Mouse (Mus musculus): Measurements from ENCODE around the gene Spats2l. TPM values are rescaled to one million over a fixed set of nuclear protein-coding genes. Genes with fewer than 3 reads are reported as not detected.

Spats2l gene
- polyA plus RNA-seq, 1 experiment from 2014 or later: 29.3 TPM

DNA sequence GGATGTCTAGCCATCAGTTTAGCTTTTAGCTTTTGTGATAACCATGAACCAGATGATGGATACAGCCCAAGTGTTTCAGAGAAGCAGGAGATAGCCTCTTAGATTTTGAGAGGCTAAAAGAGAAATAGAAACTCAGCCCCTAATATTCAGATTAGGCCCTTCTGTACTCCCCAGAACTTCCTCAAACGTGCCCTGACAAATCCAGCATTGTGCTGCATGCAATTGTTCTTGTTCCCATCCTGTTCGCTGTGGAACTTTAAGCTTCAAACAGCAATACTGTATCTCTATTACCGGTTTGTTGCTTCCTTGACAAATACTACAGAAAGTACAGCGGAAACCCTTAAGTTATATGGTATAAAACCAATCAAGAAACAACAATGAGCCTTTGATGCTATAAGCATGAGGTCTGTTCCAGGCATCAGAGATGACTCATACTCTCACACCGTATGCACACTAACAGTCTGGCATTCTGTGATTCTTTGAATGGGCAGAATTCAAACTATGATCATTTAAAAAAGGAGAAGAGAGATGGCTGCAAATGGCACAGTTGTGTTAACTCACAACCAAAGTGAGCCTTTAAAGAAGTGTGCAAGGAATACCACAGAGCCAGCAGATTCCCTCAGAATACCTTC, 62.8 kb downstream of the Spats2l start:
- no peak for DNase-seq (ENCODE audit: low spot score)
- Histone ChIP-seq H3K4me1 (no peaks in the 10 kb centered on the region), H3K9me3 (replicated peaks) (no peaks in the 10 kb centered on the region), H3K27me3 (ENCODE audit: low read depth, poor library complexity, severe bottlenecking) (no peaks in the 10 kb centered on the region), H3K4me3 (no peak overlapping the region), H3K36me3 (no peaks in the 10 kb centered on the region), H3K27ac (no peak overlapping the region)
- WGBS: 88% methylated on average over 5 of the region's 5 CpGs

DNA sequence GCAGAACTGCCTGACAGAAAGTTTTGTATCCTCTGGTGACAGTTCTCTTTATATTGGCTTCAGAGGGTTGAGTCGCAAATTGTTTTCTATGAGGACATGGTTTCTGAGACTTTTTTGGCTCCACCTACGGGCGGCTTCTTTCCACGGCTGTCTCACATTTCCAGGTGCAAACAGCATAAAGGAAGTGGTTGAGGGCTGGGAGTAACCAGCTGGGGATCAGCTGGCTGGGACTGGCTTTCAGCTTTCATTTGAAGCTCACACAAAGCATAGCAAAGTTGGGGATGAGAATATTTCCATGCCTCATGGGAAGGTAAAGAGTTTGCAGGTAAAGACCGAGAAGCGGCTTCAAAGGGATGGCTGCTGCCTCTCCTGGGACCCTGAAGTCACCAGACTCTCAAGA, 65.9 kb downstream of the Spats2l start:
- Histone ChIP-seq H3K4me3 (no peak overlapping the region), H3K4me1 (peaks cover 4% of the 10 kb centered on the region; the same call in 1 of the 2 replicates), H3K27me3 (ENCODE audit: low read depth, poor library complexity, severe bottlenecking) (no peaks in the 10 kb centered on the region), H3K27ac (no peak overlapping the region), H3K9me3 (replicated peaks) (no peaks in the 10 kb centered on the region), H3K36me3 (no peaks in the 10 kb centered on the region)
- no peak for DNase-seq (ENCODE audit: low spot score)
- WGBS: 85% methylated on average over 6 of the region's 6 CpGs

DNA sequence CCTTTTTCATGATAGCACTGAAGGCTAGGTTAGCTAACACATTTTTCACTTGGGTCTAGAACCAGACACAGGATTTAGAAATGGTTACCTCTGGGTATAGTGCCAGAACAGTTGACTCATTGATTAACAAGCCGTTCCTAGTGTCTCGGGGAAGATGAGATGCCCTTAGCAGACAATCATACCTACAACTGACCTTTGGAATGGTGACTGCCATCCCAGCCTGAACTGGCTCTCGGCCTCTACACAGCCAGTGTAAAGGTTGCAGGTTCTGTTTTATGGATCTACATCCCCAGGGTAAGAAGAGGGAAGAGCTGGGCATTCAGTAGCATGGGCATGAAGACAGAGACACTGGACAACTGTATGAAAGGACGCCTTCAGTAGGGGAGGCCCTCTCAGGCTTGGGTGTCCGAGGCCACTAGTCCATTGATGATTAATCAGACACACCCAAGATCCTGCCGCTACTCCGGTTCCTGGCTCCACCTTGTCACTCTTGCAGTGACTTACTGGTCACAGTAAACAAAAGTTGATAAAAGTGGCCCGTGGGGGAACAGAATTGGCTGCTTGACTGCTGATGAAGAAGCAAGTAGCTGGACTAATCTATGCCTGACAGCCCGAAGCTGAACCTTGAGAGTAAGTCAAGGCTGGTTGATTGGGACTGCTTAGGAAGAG, 71.2 kb downstream of the Spats2l start:
- H3K9me3 ChIP-seq (replicated peaks): no peaks in the 10 kb centered on the region
- no peak for DNase-seq (ENCODE audit: low spot score)
- H3K36me3 ChIP-seq: no peaks in the 10 kb centered on the region
- no peak overlapping the region for H3K4me3 ChIP-seq
- no peaks in the 10 kb centered on the region for H3K27me3 ChIP-seq (ENCODE audit: low read depth, poor library complexity, severe bottlenecking)
- 87% methylated on average over 9 of the region's 9 CpGs for WGBS
- no peak overlapping the region for H3K27ac ChIP-seq
- H3K4me1 ChIP-seq: peaks cover 19% of the 10 kb centered on the region

DNA sequence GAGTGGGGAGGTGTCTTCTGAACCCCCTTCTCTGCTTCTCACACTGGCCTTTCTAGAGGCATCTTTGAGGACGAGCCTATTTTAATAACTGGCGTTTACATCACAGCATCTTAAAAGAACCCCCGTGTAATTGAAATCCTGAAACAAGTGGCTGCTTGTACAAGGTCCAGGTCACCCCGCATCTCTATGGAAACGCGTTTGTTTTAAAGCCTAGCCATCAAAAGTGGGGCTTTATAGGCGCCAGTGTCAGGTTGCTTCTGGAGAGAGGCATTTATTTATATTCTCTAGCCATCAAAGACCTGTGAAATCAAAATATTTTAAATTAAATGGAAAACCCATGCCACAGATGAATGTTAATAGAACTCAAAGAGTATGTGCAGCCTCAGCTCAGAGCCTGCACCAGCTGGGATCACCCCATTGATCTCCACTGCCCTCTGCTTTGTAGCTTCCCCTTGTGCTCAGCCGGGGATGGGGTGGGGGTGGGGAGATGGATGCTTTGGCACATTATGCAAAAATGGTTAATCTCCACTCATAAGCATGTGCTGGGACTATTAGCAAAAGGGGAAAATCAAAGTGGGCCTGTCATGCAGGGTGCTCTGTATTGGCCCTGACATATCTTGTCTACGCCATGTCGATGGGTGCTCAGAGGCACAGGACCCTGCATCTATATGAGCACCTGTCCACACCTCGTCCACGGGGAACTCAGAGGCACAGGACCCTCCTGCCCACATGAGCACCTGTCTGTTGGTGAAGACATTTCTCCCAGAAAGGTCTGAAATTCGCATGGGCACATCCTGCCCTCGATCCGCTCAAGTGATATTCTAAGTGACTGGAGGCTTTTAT, 73.1 kb downstream of the Spats2l start:
- 80% methylated on average over 15 of the region's 15 CpGs for WGBS
- H3K27me3 ChIP-seq (ENCODE audit: low read depth, poor library complexity, severe bottlenecking): no peaks in the 10 kb centered on the region
- no peaks in the 10 kb centered on the region for H3K36me3 ChIP-seq
- no peak overlapping the region for H3K4me3 ChIP-seq
- DNase-seq (ENCODE audit: low spot score): no peak
- H3K4me1 ChIP-seq: peaks cover 19% of the 10 kb centered on the region
- peak overlapping the region; percentile 46; the same call in 1 of the 2 replicates for H3K27ac ChIP-seq
- no peaks in the 10 kb centered on the region for H3K9me3 ChIP-seq (replicated peaks)

DNA sequence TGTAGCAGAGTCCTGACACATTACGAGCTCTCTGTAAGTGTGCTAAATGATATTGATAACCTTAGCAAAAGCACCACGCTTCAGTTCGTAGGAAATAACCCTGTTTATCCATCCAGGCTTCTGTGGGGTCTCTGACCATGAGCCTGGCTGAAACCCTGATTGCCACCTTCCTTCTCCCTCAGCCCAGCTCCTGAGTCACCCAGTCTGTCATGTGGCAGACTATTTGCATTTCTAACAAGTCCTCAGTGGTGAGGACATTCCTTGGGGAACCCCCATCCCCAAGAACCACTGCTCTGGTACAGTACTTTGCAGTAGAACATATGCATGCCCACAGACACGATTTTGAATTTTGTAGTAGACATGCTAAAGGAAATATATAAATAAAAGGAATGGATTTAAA, 75.1 kb downstream of the Spats2l start:
- H3K9me3 ChIP-seq (replicated peaks): no peaks in the 10 kb centered on the region
- no peak overlapping the region for H3K4me3 ChIP-seq
- no peak for DNase-seq (ENCODE audit: low spot score)
- 87% methylated on average over 4 of the region's 4 CpGs for WGBS
- H3K4me1 ChIP-seq: peaks cover 15% of the 10 kb centered on the region
- H3K27me3 ChIP-seq (ENCODE audit: low read depth, poor library complexity, severe bottlenecking): no peaks in the 10 kb centered on the region
- H3K27ac ChIP-seq: no peak overlapping the region
- no peaks in the 10 kb centered on the region for H3K36me3 ChIP-seq

DNA sequence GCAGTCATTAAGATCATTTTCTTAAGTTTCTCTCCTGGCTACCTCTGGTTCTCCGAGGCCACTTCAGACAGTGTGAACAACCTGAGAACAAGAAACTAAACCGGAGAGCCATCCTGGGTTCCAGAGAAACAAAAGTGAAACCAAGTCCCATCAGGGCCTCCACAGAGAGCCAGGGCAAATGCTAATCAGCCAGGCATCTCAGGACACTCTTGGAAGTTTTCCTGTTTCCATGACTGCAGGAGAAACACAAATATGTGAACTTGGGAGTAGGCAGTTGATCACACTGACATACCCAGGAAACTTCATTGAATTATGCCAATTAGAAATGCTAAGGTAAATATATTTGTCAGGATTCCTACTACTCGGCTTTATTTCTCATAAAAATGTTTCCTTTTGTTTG, 76.0 kb downstream of the Spats2l start:
- Histone ChIP-seq H3K27ac (no peak overlapping the region), H3K27me3 (ENCODE audit: low read depth, poor library complexity, severe bottlenecking) (no peaks in the 10 kb centered on the region), H3K4me3 (no peak overlapping the region), H3K4me1 (peaks cover 15% of the 10 kb centered on the region), H3K36me3 (no peaks in the 10 kb centered on the region), H3K9me3 (replicated peaks) (no peaks in the 10 kb centered on the region)
- 78% methylated on average over 3 of the region's 3 CpGs for WGBS
- DNase-seq (ENCODE audit: low spot score): no peak

DNA sequence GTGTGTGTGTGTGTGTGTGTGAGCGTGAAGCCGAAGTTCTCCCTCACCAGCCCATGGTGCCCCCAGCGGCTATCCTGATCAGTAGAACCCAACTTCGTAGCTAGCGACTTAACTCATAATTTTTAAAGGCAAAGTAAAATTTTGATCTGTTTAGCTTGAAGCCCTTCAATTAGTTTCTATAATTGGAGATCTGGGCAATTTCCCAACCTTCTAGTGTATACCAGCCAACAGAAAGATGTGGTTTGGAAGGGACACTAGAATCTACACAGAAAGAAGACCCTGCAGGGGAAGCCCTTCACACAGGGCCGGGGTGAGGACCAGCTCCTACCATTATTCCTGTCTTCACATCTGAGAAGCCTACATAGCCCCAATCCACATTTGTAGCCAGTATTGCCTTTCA, 77.9 kb downstream of the Spats2l start:
- Histone ChIP-seq H3K36me3 (no peaks in the 10 kb centered on the region), H3K4me3 (no peak overlapping the region), H3K9me3 (replicated peaks) (no peaks in the 10 kb centered on the region), H3K27ac (no peak overlapping the region), H3K4me1 (peaks cover 8% of the 10 kb centered on the region; the same call in 1 of the 2 replicates), H3K27me3 (ENCODE audit: low read depth, poor library complexity, severe bottlenecking) (no peaks in the 10 kb centered on the region)
- 99% methylated on average over 6 of the region's 6 CpGs for WGBS
- DNase-seq (ENCODE audit: low spot score): no peak

DNA sequence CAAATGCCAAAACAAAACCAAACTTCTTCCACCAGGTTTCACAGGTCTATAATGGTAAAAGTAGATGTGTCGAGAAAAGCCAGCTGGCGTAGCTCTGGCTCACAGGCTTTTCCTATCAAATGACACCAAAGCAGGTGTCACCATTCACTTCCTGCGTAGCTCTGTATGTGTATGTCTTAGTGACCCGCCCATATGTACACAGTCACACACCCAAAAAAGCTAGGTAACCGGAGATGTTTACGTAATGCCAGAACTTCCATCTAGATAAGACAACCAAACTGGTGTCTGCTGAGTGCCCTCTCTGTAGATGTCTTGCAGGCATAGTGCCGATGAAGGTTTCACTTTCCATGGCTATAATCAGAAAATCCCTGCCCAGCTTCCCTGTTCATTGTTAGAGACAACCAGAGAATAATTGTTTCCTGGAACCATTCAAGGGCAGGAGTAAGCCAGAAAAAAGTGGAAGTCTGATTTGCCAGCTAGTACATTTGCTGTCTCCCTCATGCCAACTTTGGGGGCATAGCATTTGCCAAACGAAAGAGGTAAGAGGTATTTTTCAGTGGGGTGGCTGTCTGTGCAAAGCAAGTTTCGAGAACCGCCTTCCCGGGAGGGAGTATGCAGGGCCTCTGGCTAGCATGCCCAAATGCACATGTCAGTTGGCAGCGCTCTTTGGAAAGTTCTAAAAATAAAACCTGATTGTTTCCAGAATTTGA, 78.8 kb downstream of the Spats2l start:
- Histone ChIP-seq H3K27ac (no peak overlapping the region), H3K27me3 (ENCODE audit: low read depth, poor library complexity, severe bottlenecking) (no peaks in the 10 kb centered on the region), H3K9me3 (replicated peaks) (no peaks in the 10 kb centered on the region), H3K36me3 (no peaks in the 10 kb centered on the region), H3K4me3 (no peak overlapping the region), H3K4me1 (peaks cover under 1% of the 10 kb centered on the region; the same call in 1 of the 2 replicates)
- WGBS: 88% methylated on average over 12 of the region's 12 CpGs
- no peak for DNase-seq (ENCODE audit: low spot score)

DNA sequence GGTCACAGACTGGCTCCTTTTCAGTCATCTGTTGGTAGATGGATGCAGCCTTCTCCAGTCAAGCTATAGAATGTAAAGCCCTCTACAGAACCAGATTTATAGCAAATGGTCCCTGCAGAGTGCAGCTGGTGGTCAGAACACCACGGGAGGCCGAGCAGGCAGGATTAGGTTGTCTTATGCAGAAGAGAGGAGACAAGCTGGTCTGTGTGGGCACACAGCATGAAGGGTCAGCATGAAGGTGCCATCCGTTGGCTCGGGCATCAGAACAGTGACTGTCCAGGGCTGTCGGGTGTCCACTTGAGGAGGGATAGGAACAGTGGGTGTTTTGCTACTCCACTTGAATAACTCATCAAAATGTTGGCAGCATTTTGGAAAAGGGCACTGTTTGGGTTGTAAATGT, 83.8 kb downstream of the Spats2l start:
- no peaks in the 10 kb centered on the region for H3K27me3 ChIP-seq (ENCODE audit: low read depth, poor library complexity, severe bottlenecking)
- H3K9me3 ChIP-seq (replicated peaks): no peaks in the 10 kb centered on the region
- no peak overlapping the region for H3K4me3 ChIP-seq
- H3K4me1 ChIP-seq: peaks cover 3% of the 10 kb centered on the region; the same call in 1 of the 2 replicates
- no peak for DNase-seq (ENCODE audit: low spot score)
- H3K27ac ChIP-seq: no peak overlapping the region
- 49% methylated on average over 5 of the region's 5 CpGs for WGBS
- no peaks in the 10 kb centered on the region for H3K36me3 ChIP-seq

DNA sequence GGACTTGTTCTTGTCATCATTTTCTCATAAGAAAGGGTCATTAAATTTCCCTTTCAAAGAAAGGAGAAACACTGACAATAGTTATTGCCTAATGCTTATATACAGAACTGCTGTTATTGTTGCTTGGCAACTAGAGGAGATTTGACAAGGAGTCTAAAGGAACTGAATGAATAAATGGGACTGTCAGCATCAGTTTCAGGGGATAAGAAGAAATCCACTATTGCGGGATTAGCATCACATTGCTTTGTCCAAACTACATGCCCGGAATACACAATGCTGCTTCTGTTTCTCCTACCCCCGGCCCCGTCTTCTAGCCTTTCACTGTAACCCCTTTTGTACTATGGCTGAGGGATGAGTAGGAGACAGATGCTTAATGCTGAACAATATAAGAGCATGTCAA, 88.1 kb downstream of the Spats2l start:
- H3K4me1 ChIP-seq: peaks cover 3% of the 10 kb centered on the region; the same call in 1 of the 2 replicates
- H3K36me3 ChIP-seq: no peaks in the 10 kb centered on the region
- no peaks in the 10 kb centered on the region for H3K27me3 ChIP-seq (ENCODE audit: low read depth, poor library complexity, severe bottlenecking)
- H3K4me3 ChIP-seq: no peak overlapping the region
- H3K9me3 ChIP-seq (replicated peaks): no peaks in the 10 kb centered on the region
- no peak for DNase-seq (ENCODE audit: low spot score)
- WGBS: 95% methylated on average over 4 of the region's 4 CpGs
- H3K27ac ChIP-seq: no peak overlapping the region

DNA sequence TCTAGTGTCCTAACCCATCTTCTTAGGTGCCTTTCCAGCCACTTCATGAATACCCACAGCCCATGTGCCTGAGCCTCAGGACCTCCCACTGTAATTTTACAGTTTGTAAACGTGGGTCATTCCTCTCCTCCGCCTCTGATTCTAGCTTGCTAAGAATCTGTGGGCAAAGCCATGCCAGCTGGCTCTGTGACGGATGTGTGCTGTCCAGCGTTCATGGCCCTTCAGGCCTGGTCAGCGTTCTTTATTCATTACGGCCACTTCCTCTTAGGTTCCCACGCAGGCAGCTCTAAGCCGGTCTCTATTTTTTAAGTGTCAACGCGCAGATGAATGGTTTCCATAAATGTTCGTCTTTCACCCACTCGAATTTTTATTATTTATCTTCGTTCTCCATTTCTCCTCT, 94.7 kb downstream of the Spats2l start:
- Histone ChIP-seq H3K36me3 (no peaks in the 10 kb centered on the region), H3K27ac (no peak overlapping the region), H3K4me3 (no peak overlapping the region), H3K4me1 (peaks cover 33% of the 10 kb centered on the region), H3K27me3 (ENCODE audit: low read depth, poor library complexity, severe bottlenecking) (no peaks in the 10 kb centered on the region), H3K9me3 (replicated peaks) (no peaks in the 10 kb centered on the region)
- WGBS: 68% methylated on average over 13 of the region's 13 CpGs
- DNase-seq (ENCODE audit: low spot score): no peak

DNA sequence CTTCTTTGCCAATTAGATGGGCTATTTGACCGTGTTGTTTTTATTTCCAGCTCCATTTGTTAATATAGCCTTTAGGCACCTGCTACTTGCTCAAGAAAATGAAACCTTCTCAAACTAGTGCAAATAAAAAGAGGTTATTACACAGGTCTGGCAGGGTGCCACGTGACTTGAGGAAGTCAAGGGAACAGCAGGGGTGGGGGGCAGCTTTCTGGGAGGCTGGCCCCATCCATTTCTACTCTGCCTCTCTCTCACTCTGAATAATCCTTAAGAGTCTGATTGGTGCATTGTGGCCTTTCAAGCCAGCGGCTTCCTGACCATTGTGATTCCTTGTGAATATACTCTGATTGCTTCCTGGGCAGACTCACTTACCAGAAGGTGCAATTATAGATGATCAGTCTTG, 98.0 kb downstream of the Spats2l start:
- Histone ChIP-seq H3K4me3 (no peak overlapping the region), H3K27ac (no peak overlapping the region), H3K4me1 (peaks cover 33% of the 10 kb centered on the region), H3K27me3 (ENCODE audit: low read depth, poor library complexity, severe bottlenecking) (no peaks in the 10 kb centered on the region), H3K9me3 (replicated peaks) (no peaks in the 10 kb centered on the region), H3K36me3 (no peaks in the 10 kb centered on the region)
- 58% methylated on average over 3 of the region's 3 CpGs for WGBS
- DNase-seq (ENCODE audit: low spot score): no peak
